Mouse (Mus musculus): Measurements from ENCODE around the gene C2cd5. TPM values are rescaled to one million over a fixed set of nuclear protein-coding genes. Genes with fewer than 3 reads are reported as not detected.

The C2cd5 gene
- total and polyA plus RNA-seq, 3 experiments, result 19.1 to 22.3 (median 19.7) TPM

DNA sequence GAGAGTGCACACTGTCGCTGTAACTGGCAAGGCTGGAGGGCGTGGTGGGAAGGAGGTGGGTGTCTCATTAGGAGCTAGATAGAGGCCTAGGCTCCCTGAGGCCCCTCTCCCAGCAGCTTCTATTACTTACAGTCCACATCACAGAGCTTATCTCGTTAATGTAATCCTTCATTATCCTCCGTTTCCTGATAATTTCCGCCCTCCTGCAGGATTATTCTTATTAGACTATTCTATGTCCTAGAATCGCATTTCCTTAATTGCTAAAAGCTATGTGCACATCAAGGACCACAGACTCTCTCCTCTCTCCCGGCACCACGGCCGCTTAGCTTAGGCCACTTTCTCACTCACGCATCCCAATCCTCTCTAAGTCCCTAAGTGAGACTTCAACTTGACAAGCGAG is 4.8 kb downstream of the C2cd5 start:
- Histone ChIP-seq H3K4me3 (replicated peaks in 1 of 3; ENCODE audit: low read depth in 2 of 3, low read length in 2 of 3, poor library complexity in 1 of 3) (no peak overlapping the region), H3K9me3 (replicated peaks; ENCODE audit: low read length) (no peaks in the 10 kb centered on the region), H3K27me3 (replicated peaks) (no peaks in the 10 kb centered on the region), H3K27ac (ENCODE audit: insufficient read depth, low read depth) (no peak overlapping the region), H3K4me1 (ENCODE audit: control insufficient read depth in 1 of 2, insufficient read depth in 2 of 2) (peaks cover 0 to 10% of the 10 kb centered on the region in 2 experiments; a peak in 2 of 4 replicates), H3K36me3 (replicated peaks in 1 of 2; ENCODE audit: control insufficient read depth in 1 of 2, insufficient read depth in 1 of 2, low read length in 1 of 2) (peaks cover 21 to 54% of the 10 kb centered on the region in 2 experiments), H3K4me2 (ENCODE audit: insufficient read depth, low read depth, poor library complexity, severe bottlenecking) (no peak overlapping the region), H3K79me2 (replicated peaks; ENCODE audit: control insufficient read depth, extremely low read depth, insufficient read depth, poor library complexity, severe bottlenecking) (no peaks in the 10 kb centered on the region; the same call in 1 of the 2 replicates), H3K9ac (ENCODE audit: insufficient read depth, low read depth) (no peak overlapping the region)
- DNase-seq (ENCODE audit: extremely low read depth), result no peak
- TF ChIP-seq JUN (IDR thresholded peaks at IDR 0.05; ENCODE audit: insufficient read depth, low read depth, low read length) (no peak), ZNF384 (IDR thresholded peaks at IDR 0.05; ENCODE audit: low read depth, low read length) (no peak), TCF12 (IDR thresholded peaks at IDR 0.05; ENCODE audit: low read depth, low read length) (no peak), TBP (conservative IDR thresholded peaks at IDR 0.05; ENCODE audit: low read depth, low read length) (no peak), RCOR1 (conservative IDR thresholded peaks at IDR 0.05; ENCODE audit: low read depth, low read length) (no peak), ELF1 (IDR thresholded peaks at IDR 0.05; ENCODE audit: low read depth, low read length) (no peak)
- dilution Hi-C loops (cut with MboI; ENCODE audit: extremely low pct_ligation_motif_present, extremely low pct_unique_long_range_greater_than_20kb, low sequenced_read_pairs) (loop anchor here (25.0 kb wide), 1 partner anchor 92 kb away; no protein-coding TSS in a partner anchor), in situ Hi-C loops (cut with MboI; ENCODE audit: low pct_ligation_motif_present, low pct_unique_long_range_greater_than_20kb, low sequenced_read_pairs) (no loop called here)

GRCm38 (mm10) chr6:143092856-143093255 is 7.1 kb downstream of the C2cd5 start:
- H3K4me1 ChIP-seq (ENCODE audit: control insufficient read depth in 1 of 2, insufficient read depth in 2 of 2), result peaks cover 0 to 2% of the 10 kb centered on the region in 2 experiments; a peak in 2 of 4 replicates
- no peak overlapping the region for H3K4me2 ChIP-seq (ENCODE audit: insufficient read depth, low read depth, poor library complexity, severe bottlenecking)
- H3K79me2 ChIP-seq (replicated peaks; ENCODE audit: control insufficient read depth, extremely low read depth, insufficient read depth, poor library complexity, severe bottlenecking), result no peaks in the 10 kb centered on the region
- DNase-seq (ENCODE audit: extremely low read depth), result no peak
- in situ Hi-C loops (cut with MboI; ENCODE audit: low pct_ligation_motif_present, low pct_unique_long_range_greater_than_20kb, low sequenced_read_pairs), result no loop called here
- H3K27me3 ChIP-seq (replicated peaks), result no peaks in the 10 kb centered on the region
- dilution Hi-C loops (cut with MboI; ENCODE audit: extremely low pct_ligation_motif_present, extremely low pct_unique_long_range_greater_than_20kb, low sequenced_read_pairs), result loop anchor here (25.0 kb wide), 1 partner anchor 94 kb away; no protein-coding TSS in a partner anchor
- no peak overlapping the region for H3K4me3 ChIP-seq (replicated peaks in 1 of 3; ENCODE audit: low read depth in 2 of 3, low read length in 2 of 3, poor library complexity in 1 of 3)
- no peak for TF ChIP-seq ELF1 (IDR thresholded peaks at IDR 0.05; ENCODE audit: low read depth, low read length)
- TF ChIP-seq USF1 (IDR thresholded peaks at IDR 0.05; ENCODE audit: low read depth, low read length), result no peak
- TF ChIP-seq PAX5 (IDR thresholded peaks at IDR 0.05; ENCODE audit: low read length), result no peak
- no peak for TF ChIP-seq USF2 (conservative IDR thresholded peaks at IDR 0.05; ENCODE audit: low read depth, low read length)
- TF ChIP-seq HCFC1 (IDR thresholded peaks at IDR 0.05; ENCODE audit: low read depth, low read length), result no peak
- TF ChIP-seq ZKSCAN1 (IDR thresholded peaks at IDR 0.05; ENCODE audit: borderline replicate concordance, low read depth, low read length), result no peak
- no peak for TF ChIP-seq CHD2 (IDR thresholded peaks at IDR 0.05; ENCODE audit: low read length)
- TF ChIP-seq ZC3H11A (IDR thresholded peaks at IDR 0.05; ENCODE audit: low read depth, low read length), result no peak
- H3K9ac ChIP-seq (ENCODE audit: insufficient read depth, low read depth), result no peak overlapping the region
- no peaks in the 10 kb centered on the region for H3K9me3 ChIP-seq (replicated peaks; ENCODE audit: low read length)
- peaks cover 24 to 67% of the 10 kb centered on the region in 2 experiments for H3K36me3 ChIP-seq (replicated peaks in 1 of 2; ENCODE audit: control insufficient read depth in 1 of 2, insufficient read depth in 1 of 2, low read length in 1 of 2)
- H3K27ac ChIP-seq (ENCODE audit: insufficient read depth, low read depth), result no peak overlapping the region

GRCm38 (mm10) chr6:143091076-143091475 is 8.9 kb downstream of the C2cd5 start:
- dilution Hi-C loops (cut with MboI; ENCODE audit: extremely low pct_ligation_motif_present, extremely low pct_unique_long_range_greater_than_20kb, low sequenced_read_pairs), result loop anchor here (25.0 kb wide), 1 partner anchor 96 kb away; no protein-coding TSS in a partner anchor
- Histone ChIP-seq H3K9me3 (replicated peaks; ENCODE audit: low read length) (no peaks in the 10 kb centered on the region), H3K27ac (ENCODE audit: insufficient read depth, low read depth) (no peak overlapping the region), H3K4me3 (replicated peaks in 1 of 3; ENCODE audit: low read depth in 2 of 3, low read length in 2 of 3, poor library complexity in 1 of 3) (no peak overlapping the region), H3K36me3 (replicated peaks in 1 of 2; ENCODE audit: control insufficient read depth in 1 of 2, insufficient read depth in 1 of 2, low read length in 1 of 2) (peaks cover 28 to 68% of the 10 kb centered on the region in 2 experiments), H3K9ac (ENCODE audit: insufficient read depth, low read depth) (no peak overlapping the region), H3K4me2 (ENCODE audit: insufficient read depth, low read depth, poor library complexity, severe bottlenecking) (no peak overlapping the region), H3K4me1 (ENCODE audit: control insufficient read depth in 1 of 2, insufficient read depth in 2 of 2) (no peaks in the 10 kb centered on the region), H3K27me3 (replicated peaks) (no peaks in the 10 kb centered on the region), H3K79me2 (replicated peaks; ENCODE audit: control insufficient read depth, extremely low read depth, insufficient read depth, poor library complexity, severe bottlenecking) (no peaks in the 10 kb centered on the region)
- no peak for TF ChIP-seq MYC (IDR thresholded peaks at IDR 0.05; ENCODE audit: low read depth, low read length)
- no peak for TF ChIP-seq BHLHE40 (IDR thresholded peaks at IDR 0.05; ENCODE audit: low read depth, low read length)
- no peak for TF ChIP-seq NRF1 (IDR thresholded peaks at IDR 0.05; ENCODE audit: low read depth, low read length)
- TF ChIP-seq CHD1 (IDR thresholded peaks at IDR 0.05; ENCODE audit: low read depth, low read length), result no peak
- TF ChIP-seq ETS1 (conservative IDR thresholded peaks at IDR 0.05; ENCODE audit: low read depth, low read length), result no peak
- no peak for TF ChIP-seq RAD21 (IDR thresholded peaks at IDR 0.05; ENCODE audit: low read depth, low read length)
- TF ChIP-seq ZMIZ1 (IDR thresholded peaks at IDR 0.05; ENCODE audit: low read depth, low read length), result no peak
- no peak for TF ChIP-seq CHD2 (IDR thresholded peaks at IDR 0.05; ENCODE audit: low read length)
- no peak for DNase-seq (ENCODE audit: extremely low read depth)
- in situ Hi-C loops (cut with MboI; ENCODE audit: low pct_ligation_motif_present, low pct_unique_long_range_greater_than_20kb, low sequenced_read_pairs), result no loop called here

Data from CH12.LX (cell line).